Mouse (Mus musculus) liver, postnatal 0 days (tissue): Measurements from ENCODE around the gene Cyp39a1. TPM values are rescaled to one million over a fixed set of nuclear protein-coding genes. Genes with fewer than 3 reads are reported as not detected.

Experiments used
- ATAC-seq: fragments of 200-750 bp; cut with Nextera tagmentation; 2 replicates; pipeline ENCODE4 v1.8.0; 2017; ENCODE audit warnings: mild to moderate bottlenecking, moderate library complexity
- DNase-seq: peaks from one replicate; pipeline ENCODE4 v3.0.0-alpha.2; 2016
- H3K27ac ChIP-seq: fragments of 300-500 bp; sonication (generic); 2 replicates; pipeline ENCODE4 v1.5.1; 2014; ENCODE audit warnings: antibody characterized with exemption, moderate library complexity, mild to moderate bottlenecking, low read depth
- H3K27me3 ChIP-seq: fragments of 300-500 bp; sonication (generic); 2 replicates; pipeline ENCODE4 v1.6.1; 2014; ENCODE audit warnings: low read length, control low read depth, mixed read lengths; ENCODE audit not compliant: insufficient read depth
- H3K36me3 ChIP-seq: fragments of 300-500 bp; sonication (generic); replicated peaks from 2 replicates; pipeline ENCODE4 v1.6.1; 2014; ENCODE audit warnings: mild to moderate bottlenecking, control low read depth, low read length, moderate library complexity, mixed read lengths; ENCODE audit not compliant: insufficient read depth
- H3K4me1 ChIP-seq: fragments of 300-500 bp; sonication (generic); 2 replicates; pipeline ENCODE4 v1.6.1; 2014; ENCODE audit warnings: antibody characterized with exemption, mild to moderate bottlenecking, control low read depth; ENCODE audit not compliant: insufficient read depth
- H3K4me2 ChIP-seq: fragments of 300-500 bp; sonication (generic); 2 replicates; pipeline ENCODE4 v1.6.1; 2014; ENCODE audit warnings: low read depth, mild to moderate bottlenecking, low read length, moderate library complexity, mixed read lengths
- H3K4me3 ChIP-seq: fragments of 300-500 bp; sonication (generic); 2 replicates; pipeline ENCODE4 v1.5.1; 2014; ENCODE audit warnings: low read depth, low read length
- H3K9ac ChIP-seq: fragments of 300-500 bp; sonication (generic); replicated peaks from 2 replicates; pipeline ENCODE4 v1.6.1; 2014; ENCODE audit warnings: mild to moderate bottlenecking, moderate library complexity
- H3K9me3 ChIP-seq: fragments of 300-500 bp; sonication (generic); 2 replicates; pipeline ENCODE4 v1.6.1; 2016; ENCODE audit warnings: mild to moderate bottlenecking, control low read depth, low read length, mixed read lengths
- CTCF ChIP-seq: sonication (generic); IDR thresholded peaks from 2 replicates; pipeline ENCODE4 v1.5.1; 2016; ENCODE audit warnings: antibody characterized with exemption, low read depth
- EP300 ChIP-seq: IDR thresholded peaks from 2 replicates; pipeline ENCODE4 v1.6.1; 2016; ENCODE audit warnings: antibody characterized with exemption, low read depth, mild to moderate bottlenecking
- WGBS: fragments of 180-500 bp; shearing (Covaris S2); extraction: QIAGEN DNeasy Blood & Tissue Kit; methylation state at CpG from one replicate; pipeline ENCODE4 v1.1.7; 2014; ENCODE audit not compliant: insufficient replicate concordance; 5-methylcytosine and 5-hydroxymethylcytosine counted together
- polyA plus RNA-seq: library from polyadenylated mRNA; unstranded; fragments of >200 nt; fragmentation: Nextera tagmentation; extraction: Ambion mirVana; gene quantifications from 2 replicates; pipeline ENCODE4 v1.2.1, GENCODE M21; 2015

Gene Cyp39a1
- 70.6 and 74.6 TPM in 2 replicates for polyA plus RNA-seq

GRCm38 (mm10) chr17:43667290-43667843 is at the start of gene Cyp39a1:
TSS of gene Cyp39a1 (plus strand) at chr17:43667425.
- Histone ChIP-seq H3K9ac (peak within 1 kb of the TSS; percentile 66), H3K9me3 (no peaks in the 10 kb centered on the region), H3K4me3 (peak within 1 kb of the TSS; percentile 68), H3K27me3 (no peaks in the 10 kb centered on the region), H3K4me2 (peak within 1 kb of the TSS; percentile 95), H3K27ac (peak within 1 kb of the TSS; percentile 91), H3K4me1 (peaks cover 10% of the 10 kb centered on the region), H3K36me3 (no peaks in the 10 kb centered on the region)
- DNase-seq (no peak), ATAC-seq (no peak)
- TF ChIP-seq CTCF (no peak), EP300 (no peak)
- WGBS = 0% methylated on average over 17 of the region's 17 CpGs

- Histone ChIP-seq H3K27ac (no peak overlapping the region), H3K4me2 (no peak overlapping the region), H3K9me3 (no peaks in the 10 kb centered on the region), H3K4me3 (no peak overlapping the region), H3K27me3 (no peaks in the 10 kb centered on the region), H3K36me3 (no peaks in the 10 kb centered on the region), H3K4me1 (no peaks in the 10 kb centered on the region), H3K9ac (no peak overlapping the region)
- ATAC-seq (no peak), DNase-seq (no peak)
- WGBS = 78% methylated on average over 9 of the region's 9 CpGs
- TF ChIP-seq CTCF (no peak), EP300 (no peak)
These were observed 48.1 kb upstream of the Cyp39a1 start for GRCm38 (mm10) chr17:43619156-43619555.

DNA sequence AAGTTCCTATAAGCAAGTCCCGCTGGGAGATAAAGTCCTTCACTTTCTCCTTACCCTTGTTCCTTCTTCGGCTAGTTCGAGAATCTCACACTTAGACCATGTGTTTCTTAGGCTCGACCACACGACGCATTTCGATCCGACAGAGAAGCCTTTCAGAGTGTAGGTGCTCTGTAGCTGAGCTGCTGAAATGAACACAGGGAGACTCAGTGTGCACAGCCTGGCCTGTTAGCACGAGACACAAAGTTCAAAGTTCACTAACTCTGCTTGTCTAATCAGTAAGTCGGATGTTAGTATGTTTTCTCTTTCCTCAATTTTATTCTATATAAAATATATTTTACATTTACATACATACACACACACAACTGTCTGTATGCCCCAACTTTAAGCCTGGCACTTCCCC is 45.1 kb upstream of the Cyp39a1 start:
- H3K27ac ChIP-seq = no peak overlapping the region
- H3K36me3 ChIP-seq = no peaks in the 10 kb centered on the region
- DNase-seq = no peak
- no peak for TF ChIP-seq CTCF
- TF ChIP-seq EP300 = no peak
- H3K4me3 ChIP-seq = no peak overlapping the region
- no peak overlapping the region for H3K9ac ChIP-seq
- no peak for ATAC-seq
- no peak overlapping the region for H3K4me2 ChIP-seq
- H3K9me3 ChIP-seq = no peaks in the 10 kb centered on the region
- H3K27me3 ChIP-seq = no peaks in the 10 kb centered on the region
- WGBS = 79% methylated on average over 10 of the region's 10 CpGs
- no peaks in the 10 kb centered on the region for H3K4me1 ChIP-seq

GRCm38 (mm10) chr17:43628246-43628645 is 39.0 kb upstream of the Cyp39a1 start:
- Histone ChIP-seq H3K27me3 (peaks cover 37% of the 10 kb centered on the region), H3K4me2 (no peak overlapping the region), H3K9me3 (no peaks in the 10 kb centered on the region), H3K4me1 (peaks cover 10% of the 10 kb centered on the region), H3K36me3 (no peaks in the 10 kb centered on the region), H3K9ac (no peak overlapping the region), H3K4me3 (no peak overlapping the region), H3K27ac (no peak overlapping the region)
- ATAC-seq (no peak), DNase-seq (no peak)
- WGBS = 79% methylated on average over 10 of the region's 10 CpGs
- TF ChIP-seq EP300 = no peak
- no peak for TF ChIP-seq CTCF

DNA sequence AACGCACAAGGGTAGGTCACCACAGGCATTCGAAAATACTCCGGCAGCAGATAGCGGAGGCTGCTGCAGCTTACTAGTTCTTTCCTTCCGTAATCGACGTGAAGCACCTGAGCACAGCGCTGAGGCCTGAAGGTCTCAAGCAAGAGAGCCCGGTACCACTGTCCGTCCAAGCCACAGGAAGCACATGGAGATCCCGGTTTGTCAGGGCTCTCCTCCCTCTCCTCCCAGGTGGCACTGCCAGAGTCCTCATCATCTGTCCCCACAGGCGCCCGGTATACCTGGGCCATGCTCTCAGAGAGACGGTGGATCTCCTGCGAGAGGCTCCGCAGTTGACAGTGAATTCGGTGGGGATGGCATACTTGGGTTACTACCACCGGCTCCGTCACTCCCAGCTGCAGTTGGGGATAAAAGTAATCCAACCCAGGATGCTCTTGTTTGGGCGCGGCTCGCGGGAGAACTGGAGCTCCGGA is 38.2 kb upstream of the Cyp39a1 start:
- Histone ChIP-seq H3K4me1 (peaks cover 10% of the 10 kb centered on the region), H3K4me3 (peak overlapping the region; percentile 26; the same call in 1 of the 2 replicates), H3K4me2 (0 out of 2 replicates have a peak overlapping the region, but pooled peaks have one; percentile 44), H3K27ac (no peak overlapping the region), H3K9ac (no peak overlapping the region), H3K36me3 (no peaks in the 10 kb centered on the region), H3K27me3 (peaks cover 37% of the 10 kb centered on the region), H3K9me3 (no peaks in the 10 kb centered on the region)
- 22% methylated on average over 24 of the region's 24 CpGs for WGBS
- no peak for ATAC-seq
- no peak for TF ChIP-seq EP300
- no peak for TF ChIP-seq CTCF
- no peak for DNase-seq

DNA sequence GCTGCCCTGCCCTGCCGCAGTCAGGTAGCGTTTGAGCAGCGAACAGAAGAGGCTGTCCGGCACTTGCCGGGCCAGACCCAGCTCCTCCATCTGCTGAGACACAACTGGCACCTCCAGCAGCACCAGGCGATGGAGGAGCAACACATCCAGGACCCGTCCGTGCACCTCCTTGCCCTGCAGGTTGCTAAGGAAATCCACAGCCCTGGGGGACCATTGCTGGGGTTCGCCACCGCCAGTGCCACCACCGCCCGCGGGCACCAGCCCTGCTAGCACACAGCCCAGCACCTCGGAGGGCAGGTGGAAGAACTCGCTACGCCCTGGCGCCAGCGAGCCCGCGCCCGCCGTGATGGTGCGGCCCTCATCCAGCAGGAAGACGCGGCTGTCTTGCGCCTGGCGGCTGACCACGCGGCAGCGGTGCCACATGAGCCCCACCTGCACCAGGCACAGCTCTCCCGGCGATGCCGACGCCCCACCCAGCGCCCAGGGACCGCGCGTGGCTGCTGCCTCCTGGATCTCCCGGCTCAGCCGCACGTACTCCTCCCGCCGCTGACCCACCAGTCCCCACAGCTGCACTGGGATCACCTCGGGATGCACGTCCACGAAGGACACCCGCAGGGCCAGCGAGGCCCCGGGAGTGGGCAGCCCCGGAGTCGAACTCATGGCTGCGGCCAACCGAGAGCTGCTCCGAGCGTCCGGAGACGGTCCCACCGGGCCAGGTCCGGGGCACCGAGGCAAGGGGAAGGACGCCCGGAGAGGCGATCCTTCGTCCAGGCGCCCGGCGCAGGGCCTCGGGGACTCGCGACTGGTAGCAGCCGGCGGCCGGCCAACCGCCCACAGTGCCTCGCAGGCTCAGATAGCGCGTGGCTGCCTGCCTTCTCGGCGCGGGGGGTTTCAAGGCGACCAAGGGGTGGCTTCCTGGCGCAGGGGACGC is 37.5 kb upstream of the Cyp39a1 start, which contains the start of gene Tdrd6:
TSS of gene Tdrd6 (minus strand) at position 804 of the 931 bp plus-strand sequence.
- Histone ChIP-seq H3K27ac (no peak within 1 kb of the TSS), H3K9me3 (no peaks in the 10 kb centered on the region), H3K36me3 (no peaks in the 10 kb centered on the region), H3K4me1 (peaks cover 10% of the 10 kb centered on the region), H3K27me3 (peaks cover 37% of the 10 kb centered on the region), H3K9ac (no peak within 1 kb of the TSS), H3K4me3 (peak within 1 kb of the TSS; percentile 26), H3K4me2 (peak within 1 kb of the TSS; percentile 44)
- ATAC-seq = no peak
- peak; percentile 22 for DNase-seq
- TF ChIP-seq CTCF (no peak), EP300 (no peak)
- 8% methylated on average over 77 of the region's 83 CpGs for WGBS
